In the genomic region with DNA sequence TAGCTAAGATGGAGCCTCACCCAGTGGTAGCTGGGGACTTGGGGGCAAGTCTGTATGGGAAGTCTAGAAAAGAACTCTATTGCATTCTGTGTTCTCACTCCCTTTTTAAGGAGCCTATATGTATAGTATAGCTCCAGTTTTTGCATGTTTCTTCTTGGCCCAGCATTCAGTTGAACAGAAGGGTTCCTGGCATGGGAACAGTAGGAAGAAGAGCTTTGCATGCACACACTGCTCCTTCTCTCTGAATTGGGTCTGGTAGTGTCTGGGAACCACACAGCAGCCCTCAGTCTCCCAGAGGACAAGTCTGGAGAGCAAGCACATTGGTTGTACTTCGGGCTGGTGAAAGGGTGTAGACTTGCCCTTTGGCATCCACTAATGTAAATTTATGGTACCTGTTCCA, we compare ENCODE assay signal across 34 mouse cellular contexts. TPM values are rescaled to one million over a fixed set of nuclear protein-coding genes. Genes with fewer than 3 reads are reported as not detected.
"Had no signal": no experiment of that assay in that cellular context is flagged by ENCODE, and none has a peak within 500 bp of the region (broad histone marks: within the 10 kb centered on the region; RNA-seq: fewer than 3 reads in every experiment).

No protein-coding gene starts in this region.

- H3K9me3 ChIP-seq: heart, embryonic 13.5 days; heart, embryonic 15.5 days; hindbrain, embryonic 10.5 days; hindbrain, embryonic 12.5 days; kidney, embryonic 15.5 days; limb, embryonic 13.5 days; limb, embryonic 15.5 days; liver, embryonic 12.5 days had no signal

- H3K9ac ChIP-seq: heart, embryonic 13.5 days; heart, embryonic 15.5 days; hindbrain, embryonic 12.5 days; hindbrain, embryonic 14.5 days; kidney, embryonic 15.5 days; limb, embryonic 13.5 days; limb, embryonic 15.5 days; liver, embryonic 12.5 days; liver, embryonic 14.5 days had no signal

- ATAC-seq: hindbrain, embryonic 16.5 days; intestine, embryonic 16.5 days; liver, embryonic 12.5 days had no signal

- H3K4me2 ChIP-seq: heart, embryonic 11.5 days; heart, embryonic 13.5 days; heart, embryonic 15.5 days; hindbrain, embryonic 12.5 days; hindbrain, embryonic 14.5 days; kidney, embryonic 15.5 days; limb, embryonic 13.5 days; limb, embryonic 15.5 days; liver, embryonic 12.5 days had no signal

- DNase-seq: gastrocnemius, postnatal 14 days; gastrocnemius, postnatal 36 days; heart, adult 11 months; heart, adult 2 months; heart, postnatal 14 days; heart, postnatal 4 days; kidney, adult 11 months; kidney, adult 2 months; kidney, adult 9 months; kidney, postnatal 14 days; kidney, postnatal 36 days; layer of hippocampus, adult 9-11 months; layer of hippocampus, postnatal 36 days; left cerebral cortex, postnatal 4 days had no signal

- H3K4me1 ChIP-seq: hindbrain, embryonic 10.5 days; hindbrain, embryonic 12.5 days; kidney, embryonic 15.5 days; limb, embryonic 13.5 days; liver, embryonic 12.5 days had no signal

- H3K27me3 ChIP-seq: hindbrain, embryonic 12.5 days; kidney, embryonic 15.5 days; limb, embryonic 13.5 days; limb, embryonic 15.5 days had no signal

- H3K36me3 ChIP-seq: heart, embryonic 13.5 days; heart, embryonic 15.5 days; hindbrain, embryonic 10.5 days; hindbrain, embryonic 12.5 days; kidney, embryonic 15.5 days; limb, embryonic 13.5 days; limb, embryonic 15.5 days; liver, embryonic 12.5 days had no signal

- H3K4me3 ChIP-seq: heart, adult 2 months; heart, embryonic 13.5 days; heart, embryonic 15.5 days; hindbrain, embryonic 10.5 days; hindbrain, embryonic 12.5 days; kidney, embryonic 15.5 days; limb, embryonic 13.5 days; limb, embryonic 15.5 days; liver, embryonic 12.5 days had no signal

- H3K27ac ChIP-seq: heart, adult 2 months; heart, embryonic 13.5 days; heart, embryonic 15.5 days; hindbrain, embryonic 10.5 days; hindbrain, embryonic 12.5 days; hindbrain, embryonic 14.5 days; kidney, embryonic 15.5 days; kidney, postnatal 0 days; limb, embryonic 13.5 days; limb, embryonic 15.5 days; liver, embryonic 12.5 days; liver, embryonic 14.5 days had no signal

RNA-seq across cellular contexts. Expression of gene Lyzl4, which starts 11.3 kb away (rescaled TPM):
- total RNA-seq: gastrocnemius, adult 18-20 months; gastrocnemius, adult 8-10 months; gastrocnemius, postnatal 36 days; heart, adult 2 months; heart, postnatal 14 days; liver, adult 2 months had no signal
- polyA plus RNA-seq: heart, embryonic 11.5 days; heart, embryonic 13.5 days; heart, postnatal 0 days; hindbrain, embryonic 10.5 days; hindbrain, embryonic 12.5 days; intestine, embryonic 14.5 days; intestine, embryonic 16.5 days; kidney, embryonic 15.5 days; kidney, postnatal 0 days; limb, embryonic 11.5 days; liver, adult 2 months had no signal
